Mouse (Mus musculus) skeletal muscle tissue, adult 2 months (tissue): Measurements from ENCODE around the gene Cacng7.
"Not testable (repeated sequence)": the region's sequence is repeated elsewhere in the genome, so short reads cannot be mapped to it uniquely, and the experiment has no call there.

ENCODE experiments used
- DNase-seq: peaks from one replicate; pipeline ENCODE4 v3.0.0-alpha.2; 2012; ENCODE audit warnings: low read depth, low spot score

Gene Cacng7

DNA sequence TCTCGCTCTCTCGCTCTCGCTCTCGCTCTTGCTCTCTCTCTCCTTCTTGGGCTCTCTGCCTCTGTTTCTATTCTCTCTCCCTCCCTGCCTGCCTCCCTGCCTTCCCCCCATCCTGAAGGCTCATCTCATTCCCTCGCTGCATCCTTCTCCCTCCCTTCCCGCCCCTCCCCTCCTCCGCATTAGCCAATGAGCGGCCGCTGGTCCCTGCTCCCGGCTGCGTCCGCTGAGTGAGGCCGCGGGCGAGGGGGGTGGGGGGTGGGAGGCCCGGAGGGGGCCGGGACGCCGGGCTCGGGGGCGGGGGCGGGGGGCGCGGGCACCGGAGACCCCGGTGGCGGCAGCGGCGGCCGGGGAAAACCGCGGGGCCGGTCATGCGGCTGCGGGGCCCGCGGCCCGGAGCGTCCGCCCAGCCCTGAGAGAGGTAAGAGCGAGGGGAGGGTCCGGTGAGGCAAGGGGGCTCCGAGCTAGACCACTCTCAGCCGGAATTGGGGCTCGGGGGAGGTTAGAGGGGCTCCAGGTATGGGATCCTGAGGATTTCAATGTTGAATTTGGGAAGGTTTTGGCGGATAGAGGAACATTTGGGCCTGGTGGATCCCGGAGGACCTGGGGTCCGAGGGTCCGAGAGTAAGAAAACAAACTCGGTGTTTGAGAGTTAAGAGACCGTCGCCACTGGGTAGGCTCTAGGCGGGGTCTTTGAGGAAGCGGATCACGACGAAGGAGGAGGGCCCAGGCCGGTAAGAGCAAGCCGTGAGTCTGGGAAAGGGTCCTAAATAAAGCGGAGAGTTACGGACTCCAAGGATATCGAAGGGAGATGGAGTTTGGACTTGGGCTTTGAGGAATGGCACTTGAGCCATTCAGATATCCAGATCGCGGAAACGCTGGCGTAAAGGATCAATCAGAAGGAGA is at the start of gene Cacng7:
TSS of gene Cacng7 (plus strand) at position 337 of the 903 bp plus-strand sequence.
- DNase-seq, result peak; percentile 11

DNA sequence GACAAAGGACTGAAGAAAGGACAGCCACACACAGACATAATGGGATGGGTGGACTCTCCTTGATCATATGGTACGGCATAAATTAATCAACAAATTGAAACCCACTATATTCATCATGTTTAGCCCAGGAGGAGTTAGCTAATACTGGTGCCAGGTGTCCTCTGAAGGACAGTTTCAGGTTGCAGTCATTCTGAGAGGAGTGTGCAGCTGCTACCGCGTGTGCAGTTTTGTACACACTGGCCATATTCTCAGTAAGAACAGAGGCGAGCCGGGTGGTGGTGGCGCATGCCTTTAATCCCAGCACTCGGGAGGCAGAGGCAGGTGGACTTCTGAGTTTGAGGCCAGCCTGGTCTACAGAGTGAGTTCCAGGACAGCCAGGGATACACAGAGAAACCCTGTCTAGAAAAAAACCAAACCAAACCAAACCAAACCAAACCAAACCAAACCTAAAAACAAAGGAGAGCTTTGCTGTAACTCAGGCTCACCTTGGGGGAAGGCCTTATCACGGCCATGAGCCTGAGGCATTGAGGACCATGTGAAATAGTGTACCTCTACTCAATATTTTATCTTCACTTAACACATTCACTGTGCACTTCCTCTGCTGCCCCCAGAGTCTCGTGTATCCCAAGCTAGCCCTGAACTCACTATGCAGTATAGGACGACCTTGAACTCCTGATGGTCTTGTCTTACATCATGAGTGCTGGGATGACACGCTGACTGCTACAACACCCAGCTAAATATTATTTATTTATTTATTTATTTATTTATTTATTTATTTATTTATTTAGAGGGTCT is 49.5 kb upstream of the Cacng7 start:
- DNase-seq, result no peak

DNA sequence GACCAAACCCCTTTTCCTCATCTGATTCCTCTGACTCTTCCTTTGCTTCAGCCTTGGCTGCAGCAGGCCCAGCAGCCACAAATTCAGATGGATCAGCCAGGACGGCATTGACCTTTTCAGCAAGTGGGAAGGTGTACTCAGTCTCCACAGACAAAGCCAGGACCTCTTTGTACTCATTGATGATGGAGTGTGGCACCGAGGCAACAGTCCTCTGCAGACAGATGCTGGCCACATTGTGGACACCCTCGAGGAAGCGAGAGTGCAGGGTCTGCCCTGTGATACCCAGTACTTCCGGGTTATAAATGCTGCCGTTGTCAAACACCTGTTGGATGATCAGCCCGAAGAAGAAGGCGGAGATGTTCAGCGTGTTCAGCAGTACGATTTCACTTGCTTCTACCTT is 48.2 kb upstream of the Cacng7 start:
- DNase-seq, result no peak

DNA sequence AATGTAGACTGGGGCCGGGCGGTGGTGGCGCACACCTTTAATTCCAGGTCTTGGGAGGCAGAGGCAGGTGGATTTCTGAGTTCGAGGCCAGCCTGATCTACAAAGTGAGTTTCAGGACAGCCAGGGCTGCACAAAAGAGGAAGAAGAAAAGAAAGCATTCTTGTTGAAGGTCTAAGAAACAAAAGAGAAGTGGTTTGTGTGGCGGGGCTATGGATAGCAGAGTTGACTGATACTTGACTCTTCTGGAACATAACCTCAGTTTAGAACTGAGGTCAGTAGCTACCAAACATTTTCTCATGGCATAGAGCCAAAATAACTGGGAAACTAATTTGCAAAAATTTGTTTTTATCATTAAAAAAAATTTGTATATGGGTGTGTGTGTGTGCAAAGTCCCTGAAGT is 46.7 kb upstream of the Cacng7 start:
- DNase-seq, result no peak

DNA sequence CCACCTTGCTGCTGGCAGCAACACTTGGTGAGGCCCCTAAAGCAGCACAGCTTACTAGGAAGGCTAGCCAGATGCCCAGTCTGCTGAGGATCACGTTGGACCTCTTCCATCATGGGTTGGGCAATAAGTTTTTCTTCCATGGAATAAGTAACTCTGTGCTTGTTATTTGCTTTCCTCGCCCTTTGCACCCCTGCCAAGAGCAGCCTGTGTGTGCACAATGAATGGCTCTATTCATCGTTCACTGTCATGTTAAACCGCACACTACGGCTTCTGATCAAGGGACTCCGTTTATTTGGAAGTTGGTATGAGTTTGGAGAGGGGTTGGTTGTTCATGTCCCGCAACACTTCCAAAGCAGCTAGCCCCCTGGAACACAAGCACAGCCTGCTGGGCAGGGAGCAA is 45.6 kb upstream of the Cacng7 start:
- no peak for DNase-seq

DNA sequence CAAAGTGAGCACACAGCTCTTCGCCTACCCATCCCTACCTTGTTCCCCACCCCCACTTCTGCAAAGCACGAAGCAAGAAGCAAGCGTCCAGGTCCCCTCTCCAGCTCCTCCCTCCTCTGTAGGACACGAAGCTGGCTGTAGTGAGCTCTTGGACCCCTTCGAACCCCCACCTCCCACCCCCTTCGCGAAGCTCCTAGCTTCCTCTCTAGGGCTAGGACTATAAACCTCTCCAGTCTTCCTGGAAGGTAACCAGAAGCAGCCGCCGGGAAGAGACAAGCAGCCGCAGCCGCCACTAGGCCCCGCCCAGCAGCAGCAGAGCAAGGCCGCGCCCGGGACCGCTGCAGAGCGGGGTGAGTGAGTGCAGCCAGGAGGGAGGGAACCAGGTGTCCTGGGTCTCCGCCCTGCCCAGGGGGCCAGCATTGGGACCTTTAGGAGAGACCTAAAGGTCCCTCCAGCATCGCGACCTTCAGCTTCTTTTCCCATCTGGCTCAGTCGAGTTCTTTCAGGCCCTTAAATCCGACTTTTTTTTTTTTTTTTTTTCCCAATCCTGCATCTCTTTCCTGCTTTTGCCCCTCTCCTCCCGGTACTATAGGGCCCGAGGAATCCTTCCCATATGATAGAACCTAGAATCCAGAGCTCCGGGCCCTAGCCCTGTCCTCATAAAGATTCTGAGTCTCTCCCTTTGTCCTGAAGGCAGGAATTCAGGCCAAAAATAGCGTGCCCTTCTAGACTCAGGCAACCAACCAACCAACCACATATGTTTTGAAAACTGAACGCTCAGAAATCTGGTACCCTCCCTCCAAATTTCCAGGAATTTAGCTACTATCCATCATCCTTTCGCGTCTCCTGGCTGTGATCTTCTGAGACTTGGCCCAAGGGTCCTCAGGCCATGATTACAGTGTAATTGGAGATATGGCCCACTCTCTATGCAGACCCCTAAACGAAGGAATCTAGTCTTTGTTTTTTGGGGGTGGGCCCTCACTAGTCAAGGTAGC is 43.5 kb upstream of the Cacng7 start, which contains the start of the genes Myadm and Prkcg:
TSS of gene Myadm (plus strand) at position 105 of the 995 bp plus-strand sequence.
TSS of gene Prkcg (plus strand) at position 204 of the 995 bp plus-strand sequence.
- DNase-seq, result no peak

DNA sequence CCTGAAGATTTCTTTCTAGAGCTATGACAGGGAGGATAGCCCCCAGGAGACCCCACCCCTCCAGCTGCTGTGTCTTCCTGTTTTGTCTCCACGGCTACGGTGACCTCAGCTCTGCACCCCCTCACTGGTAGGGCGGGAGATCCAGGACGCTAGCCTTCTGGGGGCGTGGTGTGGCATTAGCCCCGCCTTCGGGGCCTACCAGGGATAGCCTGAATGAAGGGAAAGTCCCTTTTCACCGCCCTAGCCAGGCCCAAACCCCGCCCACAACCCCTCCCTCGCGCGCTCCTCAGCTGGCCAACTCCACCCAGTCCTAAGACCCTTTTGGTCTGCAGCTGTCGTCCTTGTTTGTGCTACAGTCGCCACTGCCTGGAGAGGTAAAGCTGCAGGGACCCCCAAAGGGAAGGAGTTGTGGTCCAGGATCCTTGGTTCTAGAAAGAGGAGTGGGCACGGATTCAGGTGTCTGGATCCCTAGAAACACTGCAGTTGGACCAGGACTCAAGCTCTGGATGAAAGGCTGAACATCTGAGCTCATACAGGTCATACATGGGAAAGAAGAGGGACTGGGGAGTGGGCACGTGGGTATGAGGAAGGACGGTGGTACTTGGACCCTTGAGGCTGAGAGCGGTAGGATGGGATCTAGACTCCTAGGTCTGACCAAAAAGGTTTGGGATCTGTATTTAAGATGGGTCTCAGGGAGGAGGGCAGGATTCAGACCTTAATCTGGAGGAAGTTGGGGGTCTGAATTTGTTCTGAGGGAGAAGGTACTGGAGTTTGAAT is 42.3 kb upstream of the Cacng7 start:
- peak; percentile 94 for DNase-seq

DNA sequence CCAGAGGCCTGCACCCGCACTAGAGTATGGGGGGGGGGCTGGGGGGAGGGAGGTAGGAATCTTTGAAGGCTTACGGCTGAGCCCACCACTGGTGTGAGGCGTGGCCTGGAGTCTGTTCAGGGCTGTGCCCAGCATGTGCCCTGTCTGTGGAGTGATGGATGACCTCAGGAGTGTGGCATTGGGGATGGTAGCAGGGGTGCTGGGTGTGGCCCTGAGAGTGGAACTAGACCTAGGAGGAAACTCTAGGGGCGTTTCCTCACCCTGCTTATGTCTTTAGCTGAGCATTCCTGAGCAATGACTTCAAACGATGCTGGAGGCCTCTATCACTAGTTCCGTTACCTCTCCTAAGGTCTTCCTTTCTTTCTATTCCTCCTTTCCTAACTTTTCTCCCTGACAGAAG is 41.6 kb upstream of the Cacng7 start:
- DNase-seq, result no peak

DNA sequence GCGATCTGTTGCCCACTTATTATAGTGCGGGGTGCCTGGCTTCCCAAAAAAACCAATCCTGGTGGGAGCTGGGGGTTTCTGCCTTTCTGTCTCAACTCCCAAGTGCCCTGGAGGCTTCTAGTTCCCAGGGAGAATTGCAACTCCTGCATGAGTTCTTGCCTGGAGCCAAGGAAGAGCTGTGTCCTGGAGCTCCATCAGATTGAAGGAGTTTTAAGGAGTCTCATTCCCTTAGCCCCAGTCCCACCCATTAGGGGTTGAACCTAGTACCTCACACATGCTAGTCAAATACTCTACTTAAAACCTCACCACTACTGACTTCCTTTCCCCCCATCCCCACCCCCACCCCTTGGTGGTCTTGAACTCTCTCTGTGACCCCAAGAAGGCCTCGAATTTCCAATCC is 41.0 kb upstream of the Cacng7 start:
- DNase-seq, result no peak

DNA sequence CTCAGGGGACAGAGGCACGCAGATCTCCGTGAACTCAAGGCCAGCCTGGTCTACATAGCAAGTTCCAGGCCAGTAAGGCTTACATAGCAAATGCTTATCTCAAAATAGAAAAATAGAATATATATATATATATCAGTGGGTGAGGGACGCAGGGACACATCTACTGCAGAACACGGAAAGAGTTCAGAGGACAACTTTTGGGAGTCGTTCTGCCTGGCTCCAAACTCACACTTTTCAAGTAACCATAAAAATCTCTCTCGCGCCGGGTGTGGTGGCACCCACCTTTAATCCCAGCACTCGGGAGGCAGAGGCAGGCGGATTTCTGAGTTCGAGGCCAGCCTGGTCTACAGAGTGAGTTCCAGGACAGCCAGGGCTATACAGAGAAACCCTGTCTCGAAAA is 40.5 kb upstream of the Cacng7 start:
- DNase-seq, result not testable (repeated sequence)

DNA sequence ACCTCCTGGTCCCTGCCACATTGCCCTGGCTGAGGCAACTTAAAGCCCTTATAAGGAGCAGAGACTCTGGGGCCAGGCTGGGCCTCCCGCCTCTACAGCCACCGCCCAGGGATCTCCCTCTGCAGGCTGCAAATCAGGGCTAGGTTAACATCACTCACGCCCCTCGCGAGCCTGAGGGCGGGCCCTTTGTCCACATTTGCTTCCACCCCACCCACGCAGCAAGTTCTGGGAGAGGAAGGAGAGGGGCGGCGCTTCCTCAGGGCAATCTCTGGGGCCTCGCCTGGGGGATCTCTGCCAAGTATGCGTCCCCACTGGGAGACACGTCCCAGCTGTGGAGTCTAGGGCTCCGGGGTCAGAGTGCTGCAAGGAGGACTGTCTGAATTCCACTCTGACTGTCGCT is 40.0 kb upstream of the Cacng7 start:
- peak; percentile 91 for DNase-seq

DNA sequence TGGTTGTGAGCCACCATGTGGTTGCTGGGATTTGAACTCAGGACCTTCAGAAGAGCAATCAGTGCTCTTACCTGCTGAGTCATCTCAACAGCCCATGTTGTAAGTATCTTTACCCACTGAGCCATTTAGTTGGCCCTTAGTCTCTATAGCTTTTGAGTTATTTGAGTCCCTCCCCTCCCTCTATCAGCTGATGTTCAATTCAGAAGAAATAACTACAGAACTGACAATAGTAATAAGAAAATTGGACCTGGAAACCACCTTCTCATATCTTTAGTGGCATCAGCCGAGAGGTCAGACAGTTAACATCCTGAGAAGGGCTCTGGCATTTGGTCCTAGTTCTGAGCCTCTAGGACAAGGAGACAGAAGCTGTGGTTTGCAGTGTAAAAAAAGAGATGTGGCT is 38.0 kb upstream of the Cacng7 start:
- no peak for DNase-seq

DNA sequence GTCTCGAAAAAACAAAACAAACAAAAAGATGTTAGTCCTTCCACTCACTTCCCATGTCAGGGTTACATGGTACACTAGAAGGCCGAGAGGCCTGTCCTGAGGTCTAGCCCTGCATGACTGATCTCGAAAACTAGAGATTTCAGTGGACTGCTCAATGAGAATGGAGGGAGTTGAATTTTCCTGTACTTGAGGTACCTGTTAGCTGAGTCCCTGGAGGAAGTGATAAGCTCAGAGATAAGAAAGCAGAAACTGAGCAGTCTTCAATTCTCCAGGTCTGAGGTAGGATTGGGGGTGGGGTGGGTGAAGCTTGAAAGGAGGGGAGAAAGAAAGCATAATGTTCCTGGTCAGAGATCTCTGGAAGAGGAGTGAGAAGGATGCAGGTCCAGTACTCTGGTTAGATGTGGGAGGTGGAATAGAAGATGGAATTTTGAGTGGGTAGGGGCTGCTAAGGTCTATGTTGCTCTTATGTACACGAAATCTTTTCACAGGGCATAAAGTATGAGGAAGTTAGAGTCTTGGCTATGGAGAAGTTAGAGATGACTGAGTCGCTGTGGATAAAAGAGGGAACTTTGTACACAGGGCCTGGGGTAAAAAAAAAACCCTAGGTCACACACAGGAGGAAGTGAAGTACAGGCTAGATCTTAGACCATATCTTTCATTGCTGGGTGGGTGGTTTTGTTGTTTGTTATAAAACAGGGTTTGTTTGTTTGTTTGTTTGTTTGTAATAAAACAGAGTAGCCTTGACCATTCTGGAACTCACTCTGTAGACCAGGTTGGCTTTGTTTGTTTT is 37.2 kb upstream of the Cacng7 start:
- DNase-seq, result no peak

DNA sequence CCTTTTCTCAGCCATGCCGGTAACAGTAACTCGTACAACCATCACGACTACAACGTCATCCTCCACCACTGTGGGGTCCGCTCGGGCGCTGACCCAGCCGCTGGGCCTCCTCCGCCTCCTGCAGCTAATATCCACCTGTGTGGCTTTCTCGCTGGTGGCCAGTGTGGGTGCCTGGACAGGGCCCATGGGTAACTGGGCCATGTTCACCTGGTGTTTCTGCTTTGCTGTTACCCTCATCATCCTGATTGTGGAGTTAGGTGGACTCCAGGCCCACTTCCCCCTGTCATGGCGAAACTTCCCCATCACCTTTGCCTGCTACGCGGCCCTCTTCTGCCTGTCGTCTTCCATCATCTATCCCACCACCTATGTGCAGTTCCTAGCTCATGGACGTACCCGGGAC is 36.0 kb upstream of the Cacng7 start:
- no peak for DNase-seq

DNA sequence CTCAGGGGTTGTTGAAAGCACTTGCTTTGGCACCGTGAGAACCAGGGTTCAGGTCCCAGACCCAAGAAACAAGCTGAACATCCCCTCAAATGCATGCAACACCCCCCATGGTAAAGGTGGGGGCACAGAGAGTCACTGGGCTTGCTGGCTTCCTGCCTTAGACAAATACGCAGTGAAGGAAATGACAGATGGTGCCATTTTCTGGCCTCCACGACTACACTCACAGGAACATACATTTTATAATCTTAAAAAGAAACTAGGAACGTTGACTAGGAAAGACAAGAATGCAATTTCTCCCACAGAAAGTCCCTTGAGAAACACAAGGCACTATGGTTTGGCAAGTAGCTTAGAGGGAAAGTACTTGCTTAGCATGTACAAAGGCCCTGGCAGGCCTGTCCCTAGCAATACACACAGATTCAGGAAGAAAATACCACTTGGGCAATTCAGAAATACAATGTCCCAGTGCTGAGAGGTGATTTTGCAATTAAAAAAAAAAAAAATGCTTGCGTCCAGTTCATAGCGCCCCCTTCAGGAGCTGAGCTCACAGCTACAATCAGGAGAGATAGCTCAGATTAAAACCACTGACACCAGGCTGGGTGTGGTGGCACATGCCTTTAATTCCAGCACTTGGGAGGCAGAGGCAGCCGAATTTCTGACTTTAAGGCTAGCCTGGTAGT is 32.7 kb upstream of the Cacng7 start:
- DNase-seq, result no peak

DNA sequence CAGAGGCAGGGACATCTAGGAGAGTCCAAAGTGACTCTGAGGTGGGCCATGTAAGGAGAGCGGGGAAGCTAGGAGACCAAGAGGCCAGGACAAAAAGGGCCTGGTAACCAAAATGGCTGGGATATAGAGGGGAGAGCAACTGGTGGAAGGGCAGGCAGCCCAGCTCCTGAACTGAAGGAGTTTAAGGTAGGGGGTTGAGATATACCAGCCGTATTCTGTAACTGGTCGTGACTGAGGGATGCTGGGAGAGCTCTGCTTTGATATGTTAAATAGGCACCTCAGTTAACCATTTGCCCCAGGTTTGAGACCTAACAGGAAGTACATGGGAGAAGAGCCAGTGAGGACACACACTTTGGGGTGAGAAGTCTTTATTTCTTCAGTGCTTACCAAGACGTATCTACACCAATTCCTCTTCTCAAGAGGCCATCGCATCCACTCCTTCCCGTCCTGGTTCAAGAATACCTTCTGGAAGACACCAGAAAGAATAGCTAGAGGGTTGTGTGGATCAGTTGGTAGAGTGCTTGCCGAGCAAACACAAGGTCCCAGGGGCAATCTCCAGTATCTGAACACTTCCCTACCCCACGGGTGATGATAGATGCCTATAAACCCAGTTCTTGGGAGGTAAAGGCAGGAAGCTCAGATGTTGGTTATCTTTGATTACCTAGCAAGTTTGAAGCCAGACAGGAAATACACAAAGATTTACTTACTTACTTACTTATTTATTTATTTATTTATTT is 31.7 kb upstream of the Cacng7 start:
- no peak for DNase-seq

DNA sequence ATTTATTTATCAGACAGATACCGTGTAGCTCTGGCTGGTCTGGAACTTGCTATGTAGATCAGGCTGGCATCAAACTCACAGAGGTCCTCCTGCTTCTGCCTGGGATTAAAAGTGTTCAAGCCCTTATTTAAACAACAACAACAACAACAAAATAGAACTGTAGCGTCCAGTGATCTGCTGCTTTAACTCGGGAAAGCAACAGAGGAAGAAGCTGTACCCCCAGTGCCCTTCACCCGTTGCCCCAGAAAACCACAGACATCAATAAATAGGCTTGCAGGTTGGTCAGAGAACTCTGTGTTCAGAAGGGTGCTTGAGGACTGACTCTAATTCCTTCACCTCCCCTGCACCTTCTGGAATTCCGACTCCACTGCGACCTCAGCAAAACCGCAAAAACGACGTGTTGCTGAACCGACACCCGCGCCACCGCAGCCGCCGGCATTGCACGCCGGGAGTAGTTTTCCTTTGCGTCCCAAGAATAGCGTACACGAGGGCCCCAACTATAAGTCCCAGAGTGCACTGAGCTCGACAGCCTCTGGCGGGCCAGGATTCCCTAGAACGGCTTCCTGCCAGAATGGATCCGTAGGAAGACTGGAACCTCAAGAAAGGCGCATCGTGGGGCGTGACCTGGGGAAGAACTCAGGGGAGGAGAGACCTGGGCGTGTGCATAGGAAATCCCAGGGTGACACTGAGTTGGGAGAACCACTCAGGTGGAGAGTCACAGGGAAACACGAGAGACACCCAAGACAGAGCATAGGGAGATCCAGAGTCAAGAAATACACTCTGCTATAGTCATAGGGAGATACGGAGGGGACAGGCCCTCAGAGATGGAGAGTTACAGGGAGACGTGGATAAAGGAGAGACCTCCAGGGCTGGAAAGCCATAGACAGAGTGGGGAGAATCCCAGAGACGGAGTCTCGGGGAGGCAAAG is 30.9 kb upstream of the Cacng7 start:
- DNase-seq, result no peak
